Mouse (Mus musculus) bone marrow, adult 2 months (tissue): ENCODE measurements around the gene Sult1a1. TPM values are rescaled to one million over a fixed set of nuclear protein-coding genes. Genes with fewer than 3 reads are reported as not detected.

Experiments
- H3K27ac ChIP-seq: fragments of 200-500 bp; 2 replicates; pipeline ENCODE4 v1.5.1; 2012; ENCODE audit warnings: low read depth, mild to moderate bottlenecking, control low read depth, inconsistent platforms, low read length; ENCODE audit not compliant: control insufficient read depth, poor library complexity, insufficient read depth
- H3K4me1 ChIP-seq: fragments of 200-500 bp; 2 replicates; pipeline ENCODE4 v1.6.1; 2011; ENCODE audit warnings: low read length; ENCODE audit not compliant: control insufficient read depth, insufficient read depth
- H3K4me3 ChIP-seq: fragments of 200-500 bp; replicated peaks from 2 replicates; pipeline ENCODE3; 2011; ENCODE audit warnings: mild to moderate bottlenecking, low read depth, low read length, control low read depth; ENCODE audit not compliant: control insufficient read depth
- CTCF ChIP-seq: fragments of 200-500 bp; IDR thresholded peaks from 2 replicates; pipeline ENCODE4 v1.5.1; 2011; ENCODE audit warnings: low read length, control low read depth; ENCODE audit not compliant: control insufficient read depth, insufficient read depth
- POLR2A ChIP-seq: fragments of 200-500 bp; IDR thresholded peaks from 2 replicates; pipeline ENCODE4 v1.6.1; 2011; ENCODE audit warnings: low read depth, mild to moderate bottlenecking, control low read depth, low read length, borderline replicate concordance; ENCODE audit not compliant: control insufficient read depth
- WGBS: fragments of 180-500 bp; shearing (Covaris S2); methylation state at CpG from one replicate; pipeline ENCODE4 v1.1.7; 2018; 5-methylcytosine and 5-hydroxymethylcytosine counted together
- polyA plus RNA-seq: library from polyadenylated mRNA; stranded (reverse); fragments of >200 nt; gene quantifications from 2 replicates; pipeline ENCODE4 v1.2.4, GENCODE M21; 2011; ENCODE audit warnings: low replicate concordance; ENCODE audit not compliant: missing spikeins, insufficient read depth, insufficient read length

The Sult1a1 gene
- polyA plus RNA-seq, 1 experiment = 34.1 TPM

- H3K27ac ChIP-seq = no peak overlapping the region
- no peak overlapping the region for H3K4me3 ChIP-seq
- WGBS = 11% methylated on average over 4 of the region's 4 CpGs
- H3K4me1 ChIP-seq = peaks cover 6% of the 10 kb centered on the region; the same call in 1 of the 2 replicates
- TF ChIP-seq CTCF (no peak), POLR2A (no peak)
These were observed 34.0 kb upstream of the Sult1a1 start for GRCm38 (mm10) chr7:126710266-126710665.

DNA sequence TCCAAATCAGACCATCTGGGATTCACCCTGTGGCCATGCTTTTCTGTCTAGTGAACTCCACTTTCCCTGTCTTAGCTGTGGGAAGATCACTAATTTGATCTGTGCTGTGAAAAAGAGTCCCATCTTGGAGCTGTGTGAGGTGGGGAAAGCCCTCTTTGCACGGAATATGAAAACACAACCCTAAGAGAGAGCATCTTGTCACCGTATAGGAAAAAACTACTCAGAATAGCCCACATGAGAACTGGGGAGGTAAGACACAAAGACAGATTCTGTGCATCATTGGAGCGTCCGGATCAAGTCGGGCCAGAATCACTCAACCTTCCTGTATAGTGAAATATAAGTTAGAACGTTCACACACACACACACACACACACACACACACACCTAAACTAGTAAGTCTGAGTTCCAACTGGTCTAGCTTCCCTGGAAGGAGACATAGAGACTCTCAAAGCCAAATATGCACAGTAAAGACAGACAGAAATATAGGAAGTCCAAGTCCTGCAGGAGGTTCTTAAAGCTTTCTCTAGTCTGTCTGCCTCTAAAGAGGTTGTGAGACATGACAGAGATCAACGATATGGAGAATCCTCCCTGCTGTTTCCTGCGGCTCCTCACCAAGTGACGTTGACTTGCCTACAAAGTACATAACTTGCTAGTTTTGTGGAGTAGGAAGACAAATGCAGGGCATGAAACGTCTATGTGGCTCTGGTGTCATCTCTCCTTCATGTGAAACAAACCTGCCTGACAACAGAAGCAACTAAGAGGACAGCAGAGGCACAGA lies 32.1 kb upstream of the Sult1a1 start:
- Histone ChIP-seq H3K27ac (peak overlapping the region; percentile 71), H3K4me3 (no peak overlapping the region), H3K4me1 (peaks cover 6% of the 10 kb centered on the region; the same call in 1 of the 2 replicates)
- WGBS = 81% methylated on average over 10 of the region's 10 CpGs
- TF ChIP-seq CTCF = no peak
- no peak for TF ChIP-seq POLR2A

- peak within 1 kb of the TSS; percentile 71 for H3K27ac ChIP-seq
- no peak for TF ChIP-seq CTCF
- TF ChIP-seq POLR2A = no peak
- peaks cover 6% of the 10 kb centered on the region; the same call in 1 of the 2 replicates for H3K4me1 ChIP-seq
- H3K4me3 ChIP-seq = no peak within 1 kb of the TSS
- 47% methylated on average over 19 of the region's 19 CpGs for WGBS
These were observed 31.4 kb upstream of the Sult1a1 start, which contains the start of gene Coro1a for GRCm38 (mm10) chr7:126707442-126708174. Coro1a (minus strand) TSS chr7:126707787.

GRCm38 (mm10) chr7:126704121-126704980 lies 28.1 kb upstream of the Sult1a1 start:
- Histone ChIP-seq H3K27ac (peak overlapping the region; percentile 99), H3K4me1 (peaks cover 7% of the 10 kb centered on the region; the same call in 1 of the 2 replicates), H3K4me3 (peak overlapping the region; percentile 95)
- under 1% methylated on average over 39 of the region's 39 CpGs for WGBS
- TF ChIP-seq POLR2A (peak; percentile 91; the same call in 1 of the 2 replicates), CTCF (no peak)

- H3K4me1 ChIP-seq = peaks cover 7% of the 10 kb centered on the region; the same call in 1 of the 2 replicates
- TF ChIP-seq CTCF (no peak), POLR2A (no peak)
- H3K27ac ChIP-seq = peak overlapping the region; percentile 99
These were observed 27.5 kb upstream of the Sult1a1 start for GRCm38 (mm10) chr7:126703757-126704077.

DNA sequence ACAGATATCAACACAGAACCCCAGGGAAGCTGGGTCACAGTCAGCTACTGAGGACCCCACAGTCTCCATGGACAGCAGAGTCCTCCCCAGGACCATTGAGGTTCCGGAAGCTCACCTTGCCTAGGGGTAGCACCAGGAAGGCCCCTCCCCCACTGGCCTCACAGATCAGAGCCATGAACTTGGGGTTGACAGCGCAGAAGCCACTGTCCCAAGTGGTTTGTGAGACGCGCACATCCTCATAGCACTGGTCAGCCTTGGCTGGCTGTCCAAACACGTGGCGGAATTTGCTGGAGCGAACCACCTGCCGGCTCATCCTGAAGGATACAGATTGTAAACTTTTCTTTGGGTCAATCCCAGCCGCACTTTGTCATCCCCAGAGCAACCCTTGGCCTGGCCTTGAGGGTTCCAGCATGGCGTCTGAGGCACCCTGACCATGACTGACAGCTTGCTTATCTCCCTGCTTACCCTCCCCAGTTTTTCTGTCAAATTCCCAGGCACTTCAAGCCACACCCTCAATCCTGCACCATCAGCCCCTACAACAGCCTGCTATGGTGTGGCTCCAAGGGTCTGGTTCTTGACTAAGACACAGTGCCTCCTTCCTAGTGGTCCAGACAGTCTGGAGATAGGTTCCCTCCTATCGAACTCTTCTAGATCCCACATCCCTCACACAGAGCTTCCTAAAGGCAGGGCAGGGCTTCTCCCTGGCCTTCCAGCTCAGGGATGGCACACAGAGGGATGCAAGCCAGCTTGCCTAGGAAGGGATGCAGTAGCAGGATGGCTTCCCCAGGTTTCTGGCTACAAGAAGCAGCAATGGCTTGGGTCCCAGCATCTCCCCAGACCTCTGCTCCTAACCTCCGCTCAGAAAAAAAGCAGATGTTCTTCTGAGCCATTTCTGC lies 26.9 kb upstream of the Sult1a1 start:
- TF ChIP-seq POLR2A = peak; percentile 66; the same call in 1 of the 2 replicates
- no peak for TF ChIP-seq CTCF
- peak overlapping the region; percentile 99 for H3K27ac ChIP-seq

More at GRCm38 (mm10) chr7:126703757-126704077, 27.5 kb upstream of the Sult1a1 start:
- peak overlapping the region; percentile 95 for H3K4me3 ChIP-seq
- WGBS = 2% methylated on average over 7 of the region's 7 CpGs

GRCm38 (mm10) chr7:126702358-126702757 lies 26.1 kb upstream of the Sult1a1 start:
- H3K27ac ChIP-seq = peak overlapping the region; percentile 99
- H3K4me1 ChIP-seq = peaks cover 7% of the 10 kb centered on the region; the same call in 1 of the 2 replicates
- WGBS = 7% methylated on average over 6 of the region's 6 CpGs
- H3K4me3 ChIP-seq = peak overlapping the region; percentile 95
- 0 out of 2 replicates have a peak, but pooled peaks have one; percentile 11 for TF ChIP-seq CTCF
- TF ChIP-seq POLR2A = no peak

More for the DNA sequence above, 26.9 kb upstream of the Sult1a1 start:
- 14% methylated on average over 12 of the region's 12 CpGs for WGBS
- Histone ChIP-seq H3K4me3 (peak overlapping the region; percentile 95), H3K4me1 (peaks cover 7% of the 10 kb centered on the region; the same call in 1 of the 2 replicates)
